Mouse (Mus musculus) liver, embryonic 13.5 days (tissue): ENCODE measurements at regions not wholly inside any gene's neighbourhood (a gene's known extent, or its start where the extent isn't known, plus 50 kb on each side); places are given as distances from the start of the nearest gene placed in this dataset.

Experiments
- ATAC-seq: fragments of 200-750 bp; cut with Nextera tagmentation; 2 replicates; pipeline ENCODE4 v1.8.0; 2017; ENCODE audit warnings: low read depth, mild to moderate bottlenecking, moderate number of reproducible peaks, moderate library complexity
- DNase-seq: peaks from one replicate; pipeline ENCODE4 v3.0.0; 2022
- H3K27ac ChIP-seq: fragments of 300-500 bp; sonication (generic); 2 replicates; pipeline ENCODE4 v1.5.1; 2015; ENCODE audit warnings: moderate library complexity, mild to moderate bottlenecking, inconsistent platforms
- H3K27me3 ChIP-seq: fragments of 300-500 bp; sonication (generic); 2 replicates; pipeline ENCODE4 v1.6.1; 2015; ENCODE audit warnings: mild to moderate bottlenecking, inconsistent platforms
- H3K36me3 ChIP-seq: fragments of 300-500 bp; sonication (generic); 2 replicates; pipeline ENCODE4 v1.6.1; 2015; ENCODE audit warnings: mild to moderate bottlenecking, inconsistent platforms
- H3K4me1 ChIP-seq: fragments of 300-500 bp; sonication (generic); replicated peaks from 2 replicates; pipeline ENCODE4 v1.6.1; 2015; ENCODE audit warnings: inconsistent platforms
- H3K4me2 ChIP-seq: fragments of 300-500 bp; sonication (generic); 2 replicates; pipeline ENCODE4 v1.6.1; 2015; ENCODE audit warnings: inconsistent platforms, mild to moderate bottlenecking, moderate library complexity
- H3K4me3 ChIP-seq: fragments of 300-500 bp; sonication (generic); replicated peaks from 2 replicates; pipeline ENCODE4 v1.5.1; 2015; ENCODE audit warnings: mild to moderate bottlenecking, inconsistent platforms
- H3K9ac ChIP-seq: fragments of 300-500 bp; sonication (generic); 2 replicates; pipeline ENCODE4 v1.6.1; 2015; ENCODE audit warnings: mild to moderate bottlenecking, inconsistent platforms
- H3K9me3 ChIP-seq: fragments of 300-500 bp; sonication (generic); replicated peaks from 2 replicates; pipeline ENCODE4 v1.6.1; 2016; ENCODE audit warnings: inconsistent platforms
- WGBS: fragments of 180-500 bp; shearing (Covaris S2); methylation state at CpG from one replicate; pipeline ENCODE4 v1.1.7; 2015; ENCODE audit not compliant: insufficient replicate concordance; 5-methylcytosine and 5-hydroxymethylcytosine counted together

DNA sequence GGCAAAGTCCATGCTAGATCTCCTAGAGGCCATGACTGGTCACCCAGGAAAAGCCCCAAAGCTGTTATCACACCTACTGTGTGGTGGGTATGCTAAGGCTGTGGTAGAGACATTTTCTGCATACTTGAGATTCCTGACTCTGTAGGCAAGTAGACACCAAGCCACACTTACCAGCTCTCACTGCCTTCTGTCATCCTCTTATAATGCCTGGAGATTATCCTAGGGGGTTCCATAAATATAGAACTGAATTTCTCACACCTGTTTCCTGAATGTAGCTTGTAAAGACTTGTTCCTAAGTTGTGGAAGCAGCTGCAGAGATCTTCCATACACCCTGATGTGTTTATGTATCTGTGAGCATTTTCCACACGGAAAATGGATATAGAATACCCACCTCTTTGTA, 139.1 kb downstream of the Fam169b start:
- no peaks in the 10 kb centered on the region for H3K36me3 ChIP-seq
- no peaks in the 10 kb centered on the region for H3K4me1 ChIP-seq
- H3K4me2 ChIP-seq: no peak overlapping the region
- no peak for DNase-seq
- H3K27me3 ChIP-seq: no peaks in the 10 kb centered on the region
- H3K9ac ChIP-seq: no peak overlapping the region
- H3K27ac ChIP-seq: no peak overlapping the region
- H3K4me3 ChIP-seq: no peak overlapping the region
- ATAC-seq: no peak
- H3K9me3 ChIP-seq: no peaks in the 10 kb centered on the region
- WGBS: 47% methylated on average over 1 of the region's 1 CpGs
